Mouse (Mus musculus) left cerebral cortex, postnatal 36 days (tissue): ENCODE results near the gene Dis3l2. TPM values are rescaled to one million over a fixed set of nuclear protein-coding genes. Genes with fewer than 3 reads are reported as not detected.

Source experiments
- DNase-seq, 2 experiments: peaks; one replicate each; pipeline ENCODE4 v3.0.0; 2021 to 2022; ENCODE audit warnings: low spot score in 2 of 2, mixed read lengths in 1 of 2
- intact Hi-C: fragments of 180-260 bp; cut with DNase I; formaldehyde crosslinking; loops from one replicate; pipeline ENCODE4 v1.15.1; 2025
- total RNA-seq, 2 experiments: library from RNA; stranded (reverse); gene quantifications; 2 replicates each; pipeline ENCODE4 v1.2.3; 2021

The Dis3l2 gene
- 10 to 100 TPM; 27.2 to 28.4 TPM for total RNA-seq

- peak; percentile 92 to 93 for DNase-seq
- intact Hi-C loops, result no loop called here
Observed at GRCm38 (mm10) chr1:86703300-86703964, at the start of gene Dis3l2. Gene Dis3l2 (plus strand): TSS chr1:86703808.

GRCm38 (mm10) chr1:86657071-86657470, 46.5 kb upstream of the Dis3l2 start:
- intact Hi-C loops, result no loop called here
- no peak for DNase-seq

GRCm38 (mm10) chr1:86665091-86665490, 38.5 kb upstream of the Dis3l2 start:
- intact Hi-C loops, result loop anchor here (5.0 kb wide), 1 partner anchor 522 kb away; no protein-coding TSS in a partner anchor
- DNase-seq, result no peak

GRCm38 (mm10) chr1:86669552-86670273, 33.9 kb upstream of the Dis3l2 start:
- intact Hi-C loops, result loop anchor here (1.0 to 5.0 kb wide), 2 partner anchors 373 to 518 kb away; no protein-coding TSS in a partner anchor
- peak; percentile 66 to 73 for DNase-seq

GRCm38 (mm10) chr1:86670279-86671038, 33.1 kb upstream of the Dis3l2 start, which contains the start of gene Nppc:
Gene Nppc (minus strand): TSS chr1:86670571.
- intact Hi-C loops, result no loop called here

GRCm38 (mm10) chr1:86674385-86674784, 29.2 kb upstream of the Dis3l2 start:
- intact Hi-C loops, result no loop called here
- DNase-seq, result no peak

More at GRCm38 (mm10) chr1:86670279-86671038, 33.1 kb upstream of the Dis3l2 start, which contains the start of gene Nppc:
- peak; percentile 84 to 86 for DNase-seq

GRCm38 (mm10) chr1:86675126-86675525, 28.5 kb upstream of the Dis3l2 start:
- intact Hi-C loops, result no loop called here

GRCm38 (mm10) chr1:86677624-86678023, 26.0 kb upstream of the Dis3l2 start:
- DNase-seq, result no peak
- intact Hi-C loops, result no loop called here

More at GRCm38 (mm10) chr1:86675126-86675525, 28.5 kb upstream of the Dis3l2 start:
- DNase-seq, result no peak

GRCm38 (mm10) chr1:86678667-86679066, 24.9 kb upstream of the Dis3l2 start:
- DNase-seq, result no peak
- intact Hi-C loops, result no loop called here

GRCm38 (mm10) chr1:86687236-86687635, 16.4 kb upstream of the Dis3l2 start:
- intact Hi-C loops, result no loop called here
- DNase-seq, result no peak

- intact Hi-C loops, result no loop called here
- DNase-seq, result no peak
Observed at GRCm38 (mm10) chr1:86691027-86691426, 12.6 kb upstream of the Dis3l2 start.

GRCm38 (mm10) chr1:86696948-86697347, 6.7 kb upstream of the Dis3l2 start:
- intact Hi-C loops, result no loop called here
- no peak for DNase-seq

GRCm38 (mm10) chr1:86698721-86699120, 4.9 kb upstream of the Dis3l2 start:
- no peak for DNase-seq
- intact Hi-C loops, result no loop called here

- no peak for DNase-seq
- intact Hi-C loops, result no loop called here
Observed at GRCm38 (mm10) chr1:86699346-86700136, 4.1 kb upstream of the Dis3l2 start.

- no peak for DNase-seq
- intact Hi-C loops, result no loop called here
Observed at GRCm38 (mm10) chr1:86700367-86700766, 3.2 kb upstream of the Dis3l2 start.

- intact Hi-C loops, result no loop called here
- no peak for DNase-seq
Observed at GRCm38 (mm10) chr1:86703965-86704326, 338 bp downstream of the Dis3l2 start.

- intact Hi-C loops, result no loop called here
- no peak for DNase-seq
Observed at GRCm38 (mm10) chr1:86705461-86705860, 1.9 kb downstream of the Dis3l2 start.

GRCm38 (mm10) chr1:86709546-86709945, 5.9 kb downstream of the Dis3l2 start:
- DNase-seq, result no peak
- intact Hi-C loops, result no loop called here

- DNase-seq, result no peak
- intact Hi-C loops, result no loop called here
Observed at GRCm38 (mm10) chr1:86712045-86712444, 8.4 kb downstream of the Dis3l2 start.
